Mouse (Mus musculus) midbrain, postnatal 0 days (tissue): ENCODE results near the gene Tesk2. TPM values are rescaled to one million over a fixed set of nuclear protein-coding genes. Genes with fewer than 3 reads are reported as not detected.

Experiments
- ATAC-seq: fragments of 200-750 bp; cut with Nextera tagmentation; 2 replicates; pipeline ENCODE4 v1.8.0; 2017; ENCODE audit warnings: moderate number of reproducible peaks, mild to moderate bottlenecking, moderate TSS enrichment, moderate library complexity; ENCODE audit not compliant: low FRiP score
- DNase-seq: peaks from one replicate; pipeline ENCODE4 v3.0.0-alpha.2; 2015; ENCODE audit warnings: low spot score
- H3K27ac ChIP-seq: fragments of 300-500 bp; sonication (generic); 2 replicates; pipeline ENCODE4 v1.5.1; 2014; ENCODE audit warnings: low read depth, mild to moderate bottlenecking, low read length, mixed read lengths
- H3K27me3 ChIP-seq: fragments of 300-500 bp; sonication (generic); 2 replicates; pipeline ENCODE4 v1.6.1; 2014; ENCODE audit warnings: low read length, control low read depth, mixed read lengths; ENCODE audit not compliant: insufficient read depth
- H3K36me3 ChIP-seq: fragments of 300-500 bp; sonication (generic); 2 replicates; pipeline ENCODE4 v1.6.1; 2014; ENCODE audit warnings: low read length, control low read depth, mixed read lengths; ENCODE audit not compliant: insufficient read depth
- H3K4me1 ChIP-seq: fragments of 300-500 bp; sonication (generic); 2 replicates; pipeline ENCODE4 v1.6.1; 2014; ENCODE audit warnings: mild to moderate bottlenecking, control low read depth, antibody characterized with exemption, low read length, mixed read lengths; ENCODE audit not compliant: insufficient read depth
- H3K4me2 ChIP-seq: fragments of 300-500 bp; sonication (generic); 2 replicates; pipeline ENCODE4 v1.6.1; 2014; ENCODE audit warnings: low read depth, mild to moderate bottlenecking, low read length, mixed read lengths; ENCODE audit not compliant: poor library complexity, severe bottlenecking
- H3K4me3 ChIP-seq: fragments of 300-500 bp; sonication (generic); 2 replicates; pipeline ENCODE4 v1.5.1; 2014; ENCODE audit warnings: low read depth, mild to moderate bottlenecking, low read length, moderate library complexity
- H3K9ac ChIP-seq: fragments of 300-500 bp; sonication (generic); replicated peaks from 2 replicates; pipeline ENCODE4 v1.6.1; 2014; ENCODE audit warnings: mild to moderate bottlenecking, low read length, moderate library complexity, mixed read lengths; ENCODE audit not compliant: poor library complexity, severe bottlenecking
- H3K9me3 ChIP-seq: fragments of 300-500 bp; sonication (generic); 2 replicates; pipeline ENCODE4 v1.6.1; 2016; ENCODE audit warnings: low read length, control low read depth
- CTCF ChIP-seq: IDR thresholded peaks from 2 replicates; pipeline ENCODE4 v1.5.1; 2016; ENCODE audit warnings: antibody characterized with exemption, mild to moderate bottlenecking
- WGBS: fragments of 180-500 bp; shearing (Covaris S2); extraction: QIAGEN DNeasy Blood & Tissue Kit; methylation state at CpG from one replicate; pipeline ENCODE4 v1.1.7; 2014; 5-methylcytosine and 5-hydroxymethylcytosine counted together
- polyA plus RNA-seq: library from polyadenylated mRNA; unstranded; fragments of >200 nt; fragmentation: Nextera tagmentation; extraction: Ambion mirVana; gene quantifications from 2 replicates; pipeline ENCODE4 v1.2.1, GENCODE M21; 2015
- total RNA-seq: library from RNA; depleted of rRNA; stranded (reverse); fragments of >200 nt; gene quantifications from 2 replicates; pipeline ENCODE4 v1.2.3, GENCODE M21; 2014

Tesk2 gene
- total and polyA plus RNA-seq, 2 experiments from 2014 or later, result 0.77 to 1.6 TPM

GRCm38 (mm10) chr4:116787985-116788760, 67.4 kb downstream of the Tesk2 start:
- no peak overlapping the region for H3K27ac ChIP-seq
- peak; percentile 28; the same call in 1 of the 2 replicates for TF ChIP-seq CTCF
- no peak overlapping the region for H3K4me3 ChIP-seq
- no peak overlapping the region for H3K4me2 ChIP-seq
- no peaks in the 10 kb centered on the region for H3K9me3 ChIP-seq
- DNase-seq (no peak), ATAC-seq (no peak)
- H3K27me3 ChIP-seq, result no peaks in the 10 kb centered on the region; the same call in 1 of the 2 replicates
- H3K9ac ChIP-seq, result no peak overlapping the region
- no peaks in the 10 kb centered on the region for H3K4me1 ChIP-seq
- 37% methylated on average over 7 of the region's 7 CpGs for WGBS
- no peaks in the 10 kb centered on the region for H3K36me3 ChIP-seq

GRCm38 (mm10) chr4:116788956-116789355, 68.2 kb downstream of the Tesk2 start:
- H3K36me3 ChIP-seq, result no peaks in the 10 kb centered on the region
- ATAC-seq, result no peak
- H3K27ac ChIP-seq, result no peak overlapping the region
- no peak overlapping the region for H3K4me3 ChIP-seq
- no peaks in the 10 kb centered on the region for H3K27me3 ChIP-seq
- H3K4me1 ChIP-seq, result no peaks in the 10 kb centered on the region
- H3K4me2 ChIP-seq, result no peak overlapping the region
- peak; percentile 93 for DNase-seq
- no peaks in the 10 kb centered on the region for H3K9me3 ChIP-seq
- WGBS, result 3% methylated on average over 3 of the region's 3 CpGs
- peak; percentile 94 for TF ChIP-seq CTCF
- no peak overlapping the region for H3K9ac ChIP-seq

GRCm38 (mm10) chr4:116792453-116792852, 71.7 kb downstream of the Tesk2 start:
- Histone ChIP-seq H3K9me3 (no peaks in the 10 kb centered on the region), H3K4me1 (no peaks in the 10 kb centered on the region), H3K27me3 (no peaks in the 10 kb centered on the region), H3K36me3 (no peaks in the 10 kb centered on the region), H3K27ac (no peak overlapping the region), H3K9ac (no peak overlapping the region), H3K4me2 (no peak overlapping the region), H3K4me3 (no peak overlapping the region)
- DNase-seq, result no peak
- ATAC-seq, result no peak
- WGBS, result 84% methylated on average over 8 of the region's 8 CpGs
- TF ChIP-seq CTCF, result no peak

GRCm38 (mm10) chr4:116794273-116794672, 73.5 kb downstream of the Tesk2 start:
- no peaks in the 10 kb centered on the region for H3K9me3 ChIP-seq
- no peak overlapping the region for H3K9ac ChIP-seq
- H3K4me3 ChIP-seq, result no peak overlapping the region
- H3K36me3 ChIP-seq, result no peaks in the 10 kb centered on the region
- H3K4me1 ChIP-seq, result no peaks in the 10 kb centered on the region
- DNase-seq (no peak), ATAC-seq (no peak)
- H3K27ac ChIP-seq, result no peak overlapping the region
- WGBS, result 78% methylated on average over 2 of the region's 2 CpGs
- H3K27me3 ChIP-seq, result no peaks in the 10 kb centered on the region
- TF ChIP-seq CTCF, result peak; percentile 45
- no peak overlapping the region for H3K4me2 ChIP-seq

GRCm38 (mm10) chr4:116796442-116797110, 75.8 kb downstream of the Tesk2 start:
- H3K27me3 ChIP-seq, result no peaks in the 10 kb centered on the region
- no peaks in the 10 kb centered on the region for H3K4me1 ChIP-seq
- no peaks in the 10 kb centered on the region for H3K9me3 ChIP-seq
- H3K9ac ChIP-seq, result no peak overlapping the region
- H3K36me3 ChIP-seq, result peaks cover 6% of the 10 kb centered on the region; the same call in 1 of the 2 replicates
- ATAC-seq, result no peak
- DNase-seq, result no peak
- no peak for TF ChIP-seq CTCF
- no peak overlapping the region for H3K4me3 ChIP-seq
- WGBS, result 65% methylated on average over 1 of the region's 1 CpGs
- no peak overlapping the region for H3K4me2 ChIP-seq
- H3K27ac ChIP-seq, result no peak overlapping the region

GRCm38 (mm10) chr4:116799901-116800300, 79.2 kb downstream of the Tesk2 start:
- no peak overlapping the region for H3K27ac ChIP-seq
- peak; percentile 62 for TF ChIP-seq CTCF
- H3K27me3 ChIP-seq, result no peaks in the 10 kb centered on the region
- H3K9me3 ChIP-seq, result no peaks in the 10 kb centered on the region
- H3K4me1 ChIP-seq, result no peaks in the 10 kb centered on the region
- 42% methylated on average over 5 of the region's 5 CpGs for WGBS
- H3K4me2 ChIP-seq, result no peak overlapping the region
- ATAC-seq, result no peak
- H3K4me3 ChIP-seq, result no peak overlapping the region
- peak; percentile 47 for DNase-seq
- H3K9ac ChIP-seq, result no peak overlapping the region
- peaks cover 29% of the 10 kb centered on the region for H3K36me3 ChIP-seq
